Mouse (Mus musculus) C2C12 (cell line): Measurements from ENCODE around the gene Rftn2.

ENCODE experiments used
- CEBPB ChIP-seq: IDR thresholded peaks from one replicate; pipeline ENCODE4 v1.6.1; 2011; ENCODE audit warnings: low read depth, mild to moderate bottlenecking, control low read depth, moderate library complexity
- CTCF ChIP-seq: IDR thresholded peaks from one replicate; pipeline ENCODE4 v1.5.1; 2011; ENCODE audit not compliant: control insufficient read depth, insufficient read depth, insufficient read length
- MAX ChIP-seq: IDR thresholded peaks from one replicate; pipeline ENCODE4 v1.6.1; 2011; ENCODE audit warnings: mild to moderate bottlenecking, control low read depth
- USF1 ChIP-seq: IDR thresholded peaks from one replicate; pipeline ENCODE4 v1.6.1; 2011; ENCODE audit warnings: low read depth, mild to moderate bottlenecking, control low read depth, moderate library complexity

DNA sequence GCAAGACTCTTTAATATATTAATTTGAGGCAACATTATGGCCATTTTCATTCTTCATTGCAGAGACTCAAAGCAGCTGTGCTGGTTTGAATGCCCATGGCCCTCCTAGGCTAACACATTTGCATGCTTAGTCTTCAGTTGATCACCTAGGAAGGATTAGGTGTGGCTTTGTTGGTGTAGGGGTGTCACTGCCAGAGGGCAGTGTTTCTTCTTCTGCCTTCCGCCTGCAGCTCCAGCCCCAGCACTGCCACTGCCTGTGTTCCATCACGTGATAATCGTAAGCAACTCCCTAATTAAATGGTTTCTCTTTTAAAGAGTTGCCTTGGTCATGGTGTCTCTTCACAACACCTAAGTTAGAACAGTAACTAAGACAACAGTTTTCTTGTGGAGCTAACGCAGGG is 13.8 kb downstream of the Rftn2 start:
- no peak for TF ChIP-seq CTCF
- TF ChIP-seq USF1 = no peak
- TF ChIP-seq MAX = no peak
- no peak for TF ChIP-seq CEBPB
